Mouse (Mus musculus) testis, adult 2 months (tissue): ENCODE data around the gene Tnfaip6.

Experiments used
- CTCF ChIP-seq: fragments of 200-500 bp; IDR thresholded peaks from 2 replicates; pipeline ENCODE4 v1.5.1; 2012; ENCODE audit warnings: low read depth, mild to moderate bottlenecking, inconsistent platforms, low read length, moderate library complexity; ENCODE audit not compliant: control insufficient read depth, insufficient read depth, insufficient replicate concordance
- POLR2A ChIP-seq: fragments of 200-500 bp; IDR thresholded peaks from 2 replicates; pipeline ENCODE4 v1.6.1; 2012; ENCODE audit warnings: low read depth, mild to moderate bottlenecking, inconsistent platforms, low read length, moderate library complexity; ENCODE audit not compliant: control insufficient read depth

DNA sequence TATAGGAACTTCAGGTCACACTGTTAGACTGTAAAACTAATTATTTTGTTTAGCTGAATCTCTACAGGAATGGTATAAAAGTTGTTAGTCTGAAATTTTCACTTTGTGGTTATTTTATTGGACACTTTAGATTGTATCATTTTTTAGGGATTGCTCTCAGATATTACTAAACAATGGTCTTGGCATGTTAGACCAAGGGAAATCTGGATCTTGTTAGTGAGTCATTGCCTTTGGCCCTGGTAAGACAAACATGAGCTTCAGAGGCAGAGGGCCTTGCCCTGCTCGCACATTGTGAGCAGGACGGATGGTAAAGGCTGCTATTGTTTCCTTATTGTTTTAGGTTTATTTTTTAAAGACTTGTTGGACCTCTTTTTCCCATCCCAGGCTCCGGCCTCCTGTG lies 31.4 kb upstream of the Tnfaip6 start:
- no peak for TF ChIP-seq CTCF
- TF ChIP-seq POLR2A: no peak
